Mouse (Mus musculus): Measurements from ENCODE around the gene Midn.

The Midn gene

DNA sequence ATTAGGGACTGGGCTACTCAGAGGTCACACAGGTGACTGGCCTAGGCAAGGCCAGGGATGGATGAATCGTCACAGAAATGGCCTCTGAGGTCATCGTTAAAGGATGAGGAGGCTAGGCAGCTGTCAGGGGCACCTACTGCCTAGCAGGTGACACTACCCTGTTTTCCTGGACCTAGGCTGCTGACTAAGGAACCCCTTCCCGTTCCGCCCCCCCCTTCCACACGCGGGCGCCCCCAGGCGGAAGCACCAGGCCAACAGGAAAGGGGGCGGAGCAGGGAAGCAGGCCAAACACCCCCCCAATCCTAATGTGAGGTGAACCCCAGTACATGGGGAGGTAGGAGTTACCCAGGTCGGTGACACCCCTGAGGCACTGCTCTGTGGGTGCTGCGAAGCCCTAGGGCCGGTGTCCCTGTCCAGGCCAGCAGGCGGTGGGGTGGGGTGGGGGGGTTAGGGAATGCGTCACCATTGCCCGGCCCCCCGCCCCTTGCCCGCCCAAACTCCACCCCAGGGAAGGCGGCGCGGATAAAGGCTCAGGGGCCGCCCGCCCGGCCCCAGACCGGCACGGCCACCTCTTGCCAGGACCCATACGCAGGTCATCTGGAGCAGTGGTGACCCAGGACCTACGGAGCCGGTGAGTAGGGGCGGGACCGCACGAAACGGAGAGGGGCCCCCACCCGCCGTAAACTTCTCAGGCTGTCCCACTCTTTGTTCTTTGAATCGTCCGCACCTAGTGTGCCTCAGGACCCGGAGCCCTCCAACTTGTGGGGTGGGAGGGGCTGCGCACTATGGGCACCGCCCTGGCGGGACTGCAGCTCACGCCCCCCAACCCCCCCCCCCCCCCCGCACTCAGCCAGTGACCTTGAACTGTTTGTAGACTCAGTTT, at the start of gene Midn:
Midn (plus strand) TSS at position 554 of the 883 bp plus-strand sequence.
- peak; percentile 73 for DNase-seq

DNA sequence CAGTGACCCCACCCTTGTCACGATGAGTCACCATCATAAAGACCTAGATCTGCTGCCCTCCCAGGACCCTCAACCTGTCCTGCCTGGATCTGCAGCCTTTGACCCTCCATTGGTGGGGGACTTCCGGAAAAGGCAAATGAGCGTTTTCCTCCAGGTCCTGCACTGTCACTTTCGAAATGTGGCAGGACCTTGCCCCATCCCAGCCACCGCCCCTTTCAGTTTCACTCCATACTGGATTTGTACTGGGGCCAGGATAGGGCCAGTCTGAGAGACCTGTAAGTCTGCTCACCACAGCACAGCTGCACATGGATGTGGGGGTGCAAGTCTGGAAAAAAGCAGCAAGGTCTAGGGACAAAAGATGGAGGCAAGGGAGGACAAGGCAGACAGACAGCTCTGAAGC, 49.4 kb upstream of the Midn start:
- DNase-seq: no peak

DNA sequence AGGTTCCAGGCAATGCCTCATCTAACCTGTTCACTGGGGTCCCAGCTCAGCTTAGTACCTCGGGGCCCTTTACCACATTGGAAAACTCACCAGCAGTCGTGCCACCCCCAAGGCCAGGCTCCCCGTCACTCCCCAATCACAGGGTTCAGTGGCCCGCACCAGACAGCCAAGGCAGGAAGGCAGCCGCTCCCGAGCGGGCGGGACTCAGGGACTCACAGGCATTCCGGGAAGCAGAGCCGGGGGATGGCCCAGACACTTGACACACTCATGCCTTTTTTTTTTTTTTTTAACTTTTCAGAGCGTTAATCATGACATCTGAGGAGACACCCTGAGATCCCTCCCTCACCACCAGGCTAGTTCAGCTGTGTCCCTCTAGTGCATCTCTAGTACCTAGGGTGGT, 47.1 kb upstream of the Midn start:
- no peak for DNase-seq

DNA sequence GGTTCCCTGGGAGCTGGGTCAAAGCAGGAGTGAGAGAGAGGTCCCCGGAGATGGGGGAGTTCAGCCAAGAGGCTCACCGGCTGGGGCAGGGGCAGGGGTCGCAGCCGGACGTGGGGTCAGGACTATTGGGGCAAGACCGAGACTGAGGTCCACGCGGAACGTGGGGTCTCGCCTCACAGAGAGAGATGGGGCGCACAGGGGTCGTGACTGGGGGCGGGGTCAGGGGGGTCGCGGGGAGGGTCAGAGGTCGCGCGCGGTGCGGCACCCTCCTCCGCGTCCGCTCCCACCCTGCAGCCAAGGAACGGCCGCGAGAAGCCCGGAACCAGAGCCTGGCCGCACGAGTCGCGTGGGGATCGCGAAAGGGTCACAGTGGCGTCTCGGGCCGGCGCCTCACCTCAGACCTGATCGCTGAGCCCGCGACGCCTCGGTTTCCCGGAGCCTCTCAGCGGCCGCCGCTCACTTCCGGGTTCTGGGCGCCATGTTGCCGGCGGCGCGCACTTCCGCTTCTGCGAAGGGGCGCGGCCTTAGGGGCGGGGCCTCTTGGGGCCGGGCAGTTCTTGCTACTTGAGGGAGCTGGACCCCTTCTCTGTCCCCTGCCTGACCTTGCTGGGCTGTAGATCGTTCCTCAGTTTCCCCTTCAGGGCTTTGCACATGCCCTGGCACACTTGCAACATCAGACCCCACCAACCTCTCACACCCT, 45.7 kb upstream of the Midn start:
- DNase-seq: peak; percentile 80

DNA sequence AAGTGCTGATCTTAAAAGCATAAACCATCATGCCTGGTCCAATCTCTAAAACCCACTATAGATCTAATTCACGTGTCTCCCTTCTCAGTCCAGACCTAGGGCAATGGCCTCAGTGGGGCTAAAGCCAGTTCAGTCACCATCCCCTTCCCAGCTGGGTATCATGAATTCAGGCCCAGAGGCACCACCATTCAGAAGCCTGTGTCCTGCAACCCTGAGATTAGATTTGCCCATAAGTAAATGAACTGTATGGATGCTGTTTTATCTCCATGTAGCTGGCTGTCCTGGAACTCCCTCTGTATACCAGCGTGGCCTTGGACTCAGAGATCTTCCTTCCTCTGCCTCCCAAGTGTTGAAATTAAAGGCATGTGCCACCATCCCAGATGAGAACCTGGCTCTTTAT, 45.0 kb upstream of the Midn start:
- DNase-seq: no peak

GRCm38 (mm10) chr10:80104181-80104580, 43.9 kb upstream of the Midn start:
- no peak for DNase-seq

- no peak for DNase-seq
Observed at GRCm38 (mm10) chr10:80105460-80105859, 42.6 kb upstream of the Midn start, which contains the start of gene Sbno2. Sbno2 (minus strand) TSS chr10:80105571.

GRCm38 (mm10) chr10:80105926-80106325, 42.1 kb upstream of the Midn start:
- no peak for DNase-seq

DNA sequence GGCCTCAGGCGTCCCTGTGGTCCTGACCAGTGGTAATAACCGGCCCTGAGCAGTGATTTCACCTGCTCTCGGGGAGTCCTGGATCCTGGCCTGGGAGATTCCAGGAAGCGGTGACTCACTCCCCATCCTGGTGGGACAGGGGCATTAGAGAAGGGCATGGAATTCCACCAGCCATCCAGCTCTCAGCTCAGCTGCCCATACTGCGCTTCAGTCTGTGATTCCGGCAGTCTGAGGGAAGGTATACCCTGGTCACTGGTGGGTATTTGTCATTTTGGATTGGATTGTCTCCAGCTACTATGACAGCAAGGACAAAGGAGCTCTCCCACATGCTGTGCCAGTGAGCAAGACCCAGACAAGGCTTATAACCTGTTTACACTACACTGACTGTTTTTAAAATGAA, 40.4 kb upstream of the Midn start:
- no peak for DNase-seq

GRCm38 (mm10) chr10:80114341-80115284, 33.5 kb upstream of the Midn start:
- peak; percentile 90 for DNase-seq

- peak; percentile 100 for DNase-seq
Observed at GRCm38 (mm10) chr10:80115290-80115943, 32.7 kb upstream of the Midn start, which contains the start of gene Stk11. Stk11 (plus strand) TSS chr10:80115803.

- DNase-seq: no peak
Observed at GRCm38 (mm10) chr10:80115944-80116335, 32.1 kb upstream of the Midn start.

GRCm38 (mm10) chr10:80116563-80116926, 31.5 kb upstream of the Midn start:
- no peak for DNase-seq

DNA sequence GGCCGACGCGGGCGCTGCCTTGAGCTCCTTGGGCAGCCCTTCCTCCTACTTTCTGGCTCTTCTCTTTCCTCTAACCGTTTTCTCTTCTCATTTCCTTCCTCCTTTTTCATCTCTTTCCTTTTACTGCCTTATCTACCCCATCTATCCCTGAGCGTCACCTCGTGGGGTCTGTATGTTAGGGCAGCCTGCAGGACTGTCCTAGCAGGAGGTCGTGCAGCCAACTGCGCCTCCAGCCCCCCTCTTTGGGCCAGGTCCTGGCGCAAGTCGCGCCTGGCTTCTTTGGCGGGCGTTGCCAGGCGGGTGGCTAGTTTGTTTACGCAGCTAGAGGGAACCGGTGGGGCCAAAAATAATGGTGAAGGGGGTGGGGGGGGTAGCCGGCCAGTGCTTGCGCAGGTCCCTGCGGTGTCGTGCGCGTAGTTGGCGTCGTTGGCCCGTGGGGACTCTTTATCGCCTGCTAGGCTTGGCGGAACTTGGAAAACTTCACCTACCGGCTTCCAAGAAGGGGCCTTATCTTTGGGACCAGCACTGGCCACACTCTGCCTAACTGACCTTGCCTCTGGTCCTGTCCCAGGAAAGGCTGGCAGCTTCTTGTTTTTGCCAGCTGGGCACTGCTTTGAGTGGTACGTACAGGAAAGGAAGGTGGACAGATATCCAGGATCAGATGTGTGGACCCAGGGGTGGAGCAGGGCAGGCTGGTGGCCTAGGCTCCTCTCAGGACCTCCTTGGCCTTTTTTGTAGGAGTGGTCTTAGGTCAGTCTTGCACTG, 31.0 kb upstream of the Midn start:
- no peak for DNase-seq

DNA sequence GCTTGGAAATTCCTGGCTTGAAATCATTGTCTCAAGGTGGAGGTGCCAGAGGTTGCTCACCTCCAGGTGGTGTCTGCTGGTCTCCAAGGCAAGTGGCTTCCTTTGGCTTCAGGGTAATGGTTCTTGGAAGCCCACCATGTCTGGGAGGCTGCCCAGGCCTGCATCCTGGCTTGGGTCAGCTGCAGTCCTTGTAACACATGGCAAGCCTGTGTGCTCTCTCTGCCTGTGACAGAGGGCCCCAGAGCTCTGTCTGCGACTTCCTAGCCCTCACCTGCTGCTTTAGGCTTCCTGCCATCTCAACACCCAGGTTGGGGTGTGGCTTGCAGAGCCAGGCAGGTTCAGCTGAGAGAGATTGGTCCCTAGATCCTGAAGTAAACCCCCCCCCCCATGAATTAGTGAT, 30.3 kb upstream of the Midn start:
- DNase-seq: no peak

GRCm38 (mm10) chr10:80118552-80118951, 29.5 kb upstream of the Midn start:
- no peak for DNase-seq

- no peak for DNase-seq
Observed at GRCm38 (mm10) chr10:80120146-80120545, 27.9 kb upstream of the Midn start.

GRCm38 (mm10) chr10:80121639-80122038, 26.4 kb upstream of the Midn start:
- no peak for DNase-seq

DNA sequence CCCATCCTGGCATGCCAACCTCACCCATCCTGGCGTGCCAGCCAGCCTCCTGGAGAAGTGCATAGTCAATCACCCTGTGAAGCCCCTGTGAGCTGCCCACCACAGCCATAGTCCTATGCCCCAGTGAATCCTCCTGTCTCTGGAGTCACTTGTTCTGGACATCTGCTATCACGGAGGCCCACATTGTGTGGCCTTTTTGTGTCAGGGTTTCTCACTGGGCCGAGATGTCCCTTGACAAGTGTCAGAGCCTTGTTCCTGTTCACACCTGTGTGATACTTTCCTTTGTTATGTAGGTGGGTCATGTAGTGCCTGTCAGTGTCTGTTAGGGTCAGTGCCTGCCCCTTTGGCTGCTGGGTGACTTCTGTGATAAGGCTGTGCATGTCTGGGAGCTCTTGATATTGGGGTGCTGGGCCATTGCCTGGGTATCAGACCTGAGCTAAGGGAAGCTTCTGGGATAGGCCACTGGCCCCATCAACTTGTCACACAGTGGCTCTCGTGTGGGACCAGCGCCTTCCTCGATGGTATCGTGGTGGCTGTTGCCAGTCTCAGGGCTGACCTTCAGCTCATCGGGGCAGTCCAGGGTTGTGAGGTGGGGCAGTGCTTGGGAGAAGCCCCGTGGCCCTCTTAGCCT, 24.0 kb upstream of the Midn start:
- no peak for DNase-seq

GRCm38 (mm10) chr10:80127920-80128319, 20.2 kb upstream of the Midn start:
- no peak for DNase-seq

DNA sequence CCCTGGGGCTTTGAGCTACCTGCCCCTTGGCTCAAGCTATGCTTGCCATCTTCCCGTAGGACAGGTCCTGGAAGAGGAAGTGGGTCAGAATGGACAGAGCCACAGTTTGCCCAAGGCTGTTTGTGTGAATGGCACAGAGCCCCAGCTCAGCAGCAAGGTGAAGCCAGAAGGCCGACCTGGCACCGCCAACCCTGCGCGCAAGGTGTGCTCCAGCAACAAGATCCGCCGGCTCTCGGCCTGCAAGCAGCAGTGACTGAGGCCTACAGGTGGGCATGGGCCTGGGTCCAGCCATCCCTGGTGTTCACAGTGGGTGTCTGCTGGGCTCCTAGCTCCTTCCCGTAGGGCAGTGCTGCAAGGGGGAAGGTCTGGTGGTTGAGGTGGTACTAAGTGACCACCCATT, 18.2 kb upstream of the Midn start:
- DNase-seq: no peak

Measured in right cerebral cortex, postnatal 14 days (tissue).